Mouse (Mus musculus) heart, embryonic 13.5 days (tissue): Measurements from ENCODE around the gene Atp8b4. TPM values are rescaled to one million over a fixed set of nuclear protein-coding genes. Genes with fewer than 3 reads are reported as not detected.

Experiments used
- ATAC-seq: fragments of 200-750 bp; cut with Nextera tagmentation; 2 replicates; pipeline ENCODE4 v1.8.0; 2017; ENCODE audit warnings: moderate TSS enrichment; ENCODE audit not compliant: insufficient number of reproducible peaks, low FRiP score, low TSS enrichment; ENCODE audit errors: extremely low read depth
- H3K27ac ChIP-seq: fragments of 300-500 bp; sonication (generic); replicated peaks from 2 replicates; pipeline ENCODE4 v1.5.1; 2015; ENCODE audit warnings: moderate library complexity, mild to moderate bottlenecking, inconsistent platforms
- H3K27me3 ChIP-seq: fragments of 300-500 bp; sonication (generic); replicated peaks from 2 replicates; pipeline ENCODE4 v1.6.1; 2015; ENCODE audit warnings: mild to moderate bottlenecking, inconsistent platforms
- H3K36me3 ChIP-seq: fragments of 300-500 bp; sonication (generic); 2 replicates; pipeline ENCODE4 v1.6.1; 2015; ENCODE audit warnings: mild to moderate bottlenecking, inconsistent platforms
- H3K4me1 ChIP-seq: fragments of 300-500 bp; sonication (generic); 2 replicates; pipeline ENCODE4 v1.6.1; 2015; ENCODE audit warnings: inconsistent platforms
- H3K4me2 ChIP-seq: fragments of 300-500 bp; sonication (generic); 2 replicates; pipeline ENCODE4 v1.6.1; 2015; ENCODE audit warnings: inconsistent platforms, mild to moderate bottlenecking, moderate library complexity
- H3K4me3 ChIP-seq: fragments of 300-500 bp; sonication (generic); 2 replicates; pipeline ENCODE4 v1.5.1; 2015; ENCODE audit warnings: moderate library complexity, mild to moderate bottlenecking, inconsistent platforms
- H3K9ac ChIP-seq: fragments of 300-500 bp; sonication (generic); 2 replicates; pipeline ENCODE4 v1.6.1; 2015; ENCODE audit warnings: inconsistent platforms, mild to moderate bottlenecking, moderate library complexity
- H3K9me3 ChIP-seq: fragments of 300-500 bp; sonication (generic); 2 replicates; pipeline ENCODE4 v1.6.1; 2016; ENCODE audit warnings: inconsistent platforms
- WGBS: fragments of 180-500 bp; shearing (Covaris S2); methylation state at CpG from one replicate; pipeline ENCODE4 v1.1.7; 2015; ENCODE audit warnings: mixed read lengths; 5-methylcytosine and 5-hydroxymethylcytosine counted together
- polyA plus RNA-seq: library from polyadenylated mRNA; unstranded; fragments of >200 nt; fragmentation: Nextera tagmentation; extraction: Ambion mirVana; gene quantifications from 2 replicates; pipeline ENCODE4 v1.2.1, GENCODE M21; 2015

Gene Atp8b4
- polyA plus RNA-seq, 1 experiment from 2014 or later: 0.27 TPM

DNA sequence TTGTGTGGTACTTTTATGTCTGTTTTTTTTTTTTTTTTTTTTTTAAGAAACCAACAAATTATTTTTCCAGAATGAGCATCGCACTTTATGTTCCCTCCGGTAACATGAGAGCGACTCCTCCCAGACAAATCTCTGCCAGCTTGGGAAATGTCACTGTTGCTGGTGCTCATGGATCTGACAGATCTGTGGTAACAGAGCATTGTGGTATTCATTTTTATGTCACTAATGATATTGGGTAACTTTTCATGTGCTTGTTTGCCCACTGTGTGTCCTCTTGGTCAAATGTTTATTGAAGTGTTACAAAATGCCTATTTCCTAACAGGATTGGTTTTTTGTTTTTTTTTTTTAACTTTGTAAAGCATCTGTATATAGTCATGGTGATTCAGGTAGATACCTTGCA lies 75.3 kb downstream of the Atp8b4 start:
- no peak overlapping the region for H3K9ac ChIP-seq
- H3K9me3 ChIP-seq: no peaks in the 10 kb centered on the region
- no peaks in the 10 kb centered on the region for H3K27me3 ChIP-seq
- no peaks in the 10 kb centered on the region for H3K4me1 ChIP-seq
- no peaks in the 10 kb centered on the region for H3K36me3 ChIP-seq
- WGBS: 81% methylated on average over 3 of the region's 3 CpGs
- ATAC-seq: no peak
- H3K4me2 ChIP-seq: no peak overlapping the region
- H3K27ac ChIP-seq: no peak overlapping the region
- no peak overlapping the region for H3K4me3 ChIP-seq

DNA sequence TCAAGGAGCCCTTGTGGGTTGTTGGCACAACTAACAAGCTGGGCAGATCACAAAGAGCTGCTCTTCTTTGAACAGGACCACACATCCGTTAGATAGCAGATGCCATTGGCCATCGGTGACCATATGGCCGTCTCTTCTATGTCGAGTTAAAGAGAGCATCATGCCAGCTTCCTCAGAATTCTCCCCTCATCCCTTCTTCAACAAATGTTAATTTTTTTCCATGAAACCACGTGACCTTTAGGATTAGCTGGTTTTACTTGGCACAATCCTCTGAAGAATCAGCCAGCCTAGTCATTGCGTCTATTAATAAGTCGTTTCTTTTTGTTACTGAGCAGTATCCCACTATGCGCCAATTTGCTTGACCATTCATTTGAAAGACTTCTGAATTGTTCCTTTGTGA lies 75.8 kb downstream of the Atp8b4 start:
- no peak for ATAC-seq
- H3K9me3 ChIP-seq: no peaks in the 10 kb centered on the region
- WGBS: 84% methylated on average over 8 of the region's 8 CpGs

DNA sequence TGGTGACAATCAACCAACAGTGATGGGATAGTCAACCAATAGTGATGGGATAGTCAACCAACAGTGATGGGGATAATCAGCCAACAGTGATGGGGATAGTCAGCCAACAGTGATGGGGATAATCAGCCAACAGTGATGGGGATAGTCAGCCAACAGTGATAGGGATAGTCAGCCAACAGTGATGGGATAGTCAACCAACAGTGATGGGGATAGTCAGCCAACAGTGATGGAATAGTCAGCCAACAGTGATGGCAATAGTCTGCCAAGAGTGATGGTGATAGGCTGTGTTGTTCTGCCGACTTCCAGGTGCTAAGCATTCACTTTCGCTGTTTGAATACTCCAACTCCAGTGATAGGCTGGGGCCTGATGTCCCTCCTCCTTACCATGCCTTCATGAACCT lies 79.6 kb downstream of the Atp8b4 start:
- H3K4me2 ChIP-seq: no peak overlapping the region
- WGBS: 77% methylated on average over 2 of the region's 2 CpGs
- H3K9me3 ChIP-seq: no peaks in the 10 kb centered on the region

More for the DNA sequence above, 75.8 kb downstream of the Atp8b4 start:
- Histone ChIP-seq H3K4me2 (no peak overlapping the region), H3K4me1 (no peaks in the 10 kb centered on the region), H3K27ac (no peak overlapping the region), H3K9ac (no peak overlapping the region), H3K36me3 (no peaks in the 10 kb centered on the region), H3K4me3 (no peak overlapping the region), H3K27me3 (no peaks in the 10 kb centered on the region)

DNA sequence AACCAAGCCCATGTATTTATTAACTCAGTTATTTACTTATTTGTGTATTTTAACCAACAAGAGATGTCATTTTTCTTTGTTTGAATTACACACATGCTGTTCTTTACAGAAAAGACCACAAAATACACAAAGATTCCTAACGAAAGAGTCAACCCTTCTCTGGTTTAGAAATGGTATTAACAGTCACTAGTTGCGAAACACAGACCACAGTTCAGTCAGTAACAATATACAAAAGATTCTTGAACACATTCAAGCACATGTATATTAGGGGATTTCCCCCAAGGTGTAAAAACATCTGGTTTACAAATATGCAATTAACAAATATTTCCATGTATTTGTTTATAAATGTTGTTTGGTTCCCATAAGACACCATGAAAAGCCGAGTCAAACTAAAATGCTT lies 81.6 kb downstream of the Atp8b4 start:
- H3K27ac ChIP-seq: no peak overlapping the region
- no peak for ATAC-seq
- no peaks in the 10 kb centered on the region for H3K27me3 ChIP-seq
- 81% methylated on average over 3 of the region's 3 CpGs for WGBS
- H3K9ac ChIP-seq: no peak overlapping the region
- H3K9me3 ChIP-seq: no peaks in the 10 kb centered on the region
- H3K4me3 ChIP-seq: no peak overlapping the region
- H3K4me1 ChIP-seq: no peaks in the 10 kb centered on the region
- no peak overlapping the region for H3K4me2 ChIP-seq
- no peaks in the 10 kb centered on the region for H3K36me3 ChIP-seq

More for the DNA sequence above, 79.6 kb downstream of the Atp8b4 start:
- no peak overlapping the region for H3K27ac ChIP-seq
- H3K4me3 ChIP-seq: no peak overlapping the region
- H3K27me3 ChIP-seq: no peaks in the 10 kb centered on the region
- ATAC-seq: no peak
- H3K4me1 ChIP-seq: no peaks in the 10 kb centered on the region
- no peak overlapping the region for H3K9ac ChIP-seq
- no peaks in the 10 kb centered on the region for H3K36me3 ChIP-seq

DNA sequence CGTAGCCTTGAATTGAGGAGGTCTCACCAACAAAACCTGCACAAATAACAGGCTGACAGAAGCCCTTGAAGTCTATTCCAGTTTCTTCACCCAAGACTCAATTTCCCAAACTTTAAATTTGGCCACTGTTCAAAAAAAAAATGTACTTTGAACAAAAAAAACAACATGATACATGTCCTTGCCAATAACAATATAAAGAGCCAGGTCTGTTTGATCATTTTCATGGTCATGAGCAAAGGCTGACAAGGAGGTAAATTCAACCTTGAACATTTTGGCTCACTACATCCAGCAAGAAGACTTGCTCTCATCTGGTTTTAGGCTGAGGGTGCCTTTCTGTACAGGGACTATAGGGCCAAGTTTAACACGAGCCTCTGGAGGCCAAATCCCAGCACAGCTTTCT lies 83.7 kb downstream of the Atp8b4 start:
- H3K4me3 ChIP-seq: no peak overlapping the region
- ATAC-seq: no peak
- H3K9ac ChIP-seq: no peak overlapping the region
- no peaks in the 10 kb centered on the region for H3K4me1 ChIP-seq
- H3K36me3 ChIP-seq: no peaks in the 10 kb centered on the region
- H3K27me3 ChIP-seq: no peaks in the 10 kb centered on the region
- no peak overlapping the region for H3K4me2 ChIP-seq
- no peaks in the 10 kb centered on the region for H3K9me3 ChIP-seq
- WGBS: 70% methylated on average over 2 of the region's 2 CpGs
- no peak overlapping the region for H3K27ac ChIP-seq

DNA sequence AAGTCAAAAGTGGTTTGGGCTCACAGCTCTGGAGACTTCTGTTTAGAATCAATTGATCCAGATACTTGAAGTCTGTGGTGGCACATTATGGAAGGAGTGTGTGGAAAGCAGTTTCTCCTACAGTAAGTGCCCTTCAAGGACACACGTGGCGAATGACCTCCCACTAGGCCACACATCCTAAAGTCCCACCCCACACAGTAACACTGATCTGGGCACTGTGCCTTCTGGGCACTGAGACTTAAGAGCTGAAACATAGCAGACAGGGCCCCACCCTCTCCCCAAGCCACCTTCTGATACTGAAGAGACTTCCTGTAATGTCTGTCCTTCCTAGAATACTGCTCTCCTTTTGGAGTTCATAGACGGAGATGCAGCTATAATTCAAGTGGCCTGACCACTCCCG lies 84.5 kb downstream of the Atp8b4 start:
- Histone ChIP-seq H3K27ac (no peak overlapping the region), H3K4me3 (no peak overlapping the region), H3K4me2 (no peak overlapping the region), H3K4me1 (no peaks in the 10 kb centered on the region), H3K36me3 (no peaks in the 10 kb centered on the region), H3K27me3 (no peaks in the 10 kb centered on the region), H3K9me3 (no peaks in the 10 kb centered on the region), H3K9ac (no peak overlapping the region)
- WGBS: 70% methylated on average over 4 of the region's 4 CpGs
- ATAC-seq: no peak

DNA sequence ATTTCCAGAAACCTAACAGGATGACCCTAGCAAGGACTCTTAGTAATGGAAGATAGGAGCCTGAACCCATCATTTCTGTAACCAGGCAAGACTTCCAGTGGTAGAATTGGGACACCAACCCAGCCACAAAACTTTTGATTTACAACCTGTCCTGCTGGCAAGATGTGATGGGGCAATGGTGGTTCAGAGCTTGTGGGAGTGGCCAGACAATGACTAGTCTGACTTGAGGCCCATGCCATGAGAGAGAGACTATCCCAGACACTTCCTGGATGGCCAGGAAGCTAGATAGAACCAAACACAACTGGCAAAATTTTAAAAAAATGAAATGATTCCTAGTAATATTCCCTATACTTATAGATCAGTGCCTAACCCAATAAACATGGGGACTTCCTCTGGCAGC lies 87.7 kb downstream of the Atp8b4 start:
- Histone ChIP-seq H3K27ac (no peak overlapping the region), H3K36me3 (no peaks in the 10 kb centered on the region), H3K4me2 (no peak overlapping the region), H3K4me1 (no peaks in the 10 kb centered on the region), H3K9me3 (no peaks in the 10 kb centered on the region), H3K4me3 (no peak overlapping the region), H3K27me3 (no peaks in the 10 kb centered on the region), H3K9ac (no peak overlapping the region)
- no peak for ATAC-seq

DNA sequence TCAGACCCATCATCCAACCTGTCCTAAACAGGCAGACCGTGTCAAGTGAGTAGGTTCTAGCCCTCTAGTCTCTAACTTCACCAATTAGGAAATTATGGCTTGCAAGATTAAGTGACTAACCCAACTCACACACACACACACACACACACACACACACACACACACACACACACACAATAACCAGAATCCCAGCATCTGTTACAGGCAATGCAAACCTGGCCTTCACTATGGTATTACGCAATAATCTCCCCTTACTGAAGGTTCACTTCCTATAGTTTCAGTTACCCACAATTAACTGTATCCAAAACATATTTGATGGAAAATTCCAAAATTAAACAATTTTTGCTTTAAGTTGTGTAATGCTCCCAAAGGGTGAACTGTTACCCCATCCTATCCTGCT lies 101.0 kb downstream of the Atp8b4 start:
- no peak for ATAC-seq
- Histone ChIP-seq H3K9ac (no peak overlapping the region), H3K9me3 (no peaks in the 10 kb centered on the region), H3K27ac (no peak overlapping the region), H3K36me3 (no peaks in the 10 kb centered on the region), H3K4me2 (no peak overlapping the region), H3K27me3 (no peaks in the 10 kb centered on the region), H3K4me1 (no peaks in the 10 kb centered on the region), H3K4me3 (no peak overlapping the region)
- 76% methylated on average over 2 of the region's 2 CpGs for WGBS

DNA sequence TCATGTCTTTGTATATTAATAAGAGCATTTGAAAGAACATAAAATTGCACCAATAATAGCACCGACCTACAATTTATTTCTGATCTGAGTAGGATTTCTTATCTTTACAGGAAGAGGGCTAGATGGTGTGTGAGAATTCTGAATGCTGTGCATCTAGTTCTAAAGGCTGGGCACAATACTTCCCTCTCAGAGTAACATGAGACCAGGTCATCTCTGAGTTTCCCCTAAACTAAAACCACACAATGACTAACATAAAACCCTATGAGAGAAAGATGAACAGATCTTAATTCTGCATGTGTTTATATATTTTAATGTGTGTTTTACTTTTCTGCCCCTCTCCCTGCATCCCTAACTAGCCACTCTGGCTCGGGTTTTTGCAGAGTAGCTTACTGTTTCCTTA lies 101.5 kb downstream of the Atp8b4 start:
- WGBS: 52% methylated on average over 2 of the region's 2 CpGs
- no peaks in the 10 kb centered on the region for H3K4me1 ChIP-seq
- H3K9ac ChIP-seq: no peak overlapping the region
- no peak overlapping the region for H3K4me3 ChIP-seq
- no peak overlapping the region for H3K27ac ChIP-seq
- ATAC-seq: no peak
- no peak overlapping the region for H3K4me2 ChIP-seq
- no peaks in the 10 kb centered on the region for H3K9me3 ChIP-seq
- H3K27me3 ChIP-seq: no peaks in the 10 kb centered on the region
- H3K36me3 ChIP-seq: no peaks in the 10 kb centered on the region

DNA sequence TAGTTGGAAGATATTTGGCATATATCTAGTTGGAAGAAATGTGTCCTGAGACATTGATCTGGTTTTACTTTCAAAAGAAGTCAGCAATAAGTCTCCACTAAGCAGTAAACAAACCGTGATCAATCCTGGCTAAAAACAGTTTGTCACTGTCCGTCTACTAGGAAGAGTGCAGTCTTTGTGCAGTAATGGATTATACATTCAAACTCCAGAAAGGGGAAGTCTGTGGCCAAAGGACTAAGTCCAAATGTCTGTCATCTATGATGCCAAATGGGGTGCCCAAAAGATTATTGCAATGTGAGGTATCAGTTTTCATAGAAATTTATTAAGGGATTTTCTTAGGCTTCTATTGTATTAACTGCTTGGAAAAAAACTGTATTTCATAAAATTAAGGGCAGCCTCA lies 102.3 kb downstream of the Atp8b4 start:
- Histone ChIP-seq H3K4me2 (no peak overlapping the region), H3K9ac (no peak overlapping the region), H3K4me3 (no peak overlapping the region), H3K27ac (no peak overlapping the region), H3K4me1 (no peaks in the 10 kb centered on the region), H3K36me3 (no peaks in the 10 kb centered on the region), H3K9me3 (no peaks in the 10 kb centered on the region), H3K27me3 (no peaks in the 10 kb centered on the region)
- ATAC-seq: no peak
- WGBS: 66% methylated on average over 2 of the region's 2 CpGs

DNA sequence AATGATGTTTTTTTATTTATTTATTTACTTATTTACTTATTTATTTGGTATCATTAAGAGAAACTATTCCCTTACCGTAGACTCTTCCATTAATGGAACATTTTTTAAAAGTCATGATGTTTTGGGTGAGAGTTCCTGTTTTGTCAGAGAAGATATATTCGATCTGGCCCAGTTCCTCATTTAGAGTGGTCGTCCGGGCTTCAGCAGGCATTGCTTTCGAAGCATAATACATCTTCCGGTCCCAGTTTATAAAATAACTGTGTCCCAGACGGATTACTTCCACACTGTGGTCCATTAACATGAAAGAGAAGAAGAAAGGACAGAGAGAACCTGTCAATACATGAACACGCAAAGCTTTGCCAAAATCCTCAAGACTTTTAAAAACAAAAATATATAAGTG lies 103.0 kb downstream of the Atp8b4 start:
- H3K4me1 ChIP-seq: no peaks in the 10 kb centered on the region
- no peak overlapping the region for H3K4me2 ChIP-seq
- 76% methylated on average over 8 of the region's 8 CpGs for WGBS
- no peaks in the 10 kb centered on the region for H3K27me3 ChIP-seq
- no peak overlapping the region for H3K27ac ChIP-seq
- ATAC-seq: no peak
- H3K9me3 ChIP-seq: no peaks in the 10 kb centered on the region
- H3K4me3 ChIP-seq: no peak overlapping the region
- H3K36me3 ChIP-seq: no peaks in the 10 kb centered on the region
- no peak overlapping the region for H3K9ac ChIP-seq

DNA sequence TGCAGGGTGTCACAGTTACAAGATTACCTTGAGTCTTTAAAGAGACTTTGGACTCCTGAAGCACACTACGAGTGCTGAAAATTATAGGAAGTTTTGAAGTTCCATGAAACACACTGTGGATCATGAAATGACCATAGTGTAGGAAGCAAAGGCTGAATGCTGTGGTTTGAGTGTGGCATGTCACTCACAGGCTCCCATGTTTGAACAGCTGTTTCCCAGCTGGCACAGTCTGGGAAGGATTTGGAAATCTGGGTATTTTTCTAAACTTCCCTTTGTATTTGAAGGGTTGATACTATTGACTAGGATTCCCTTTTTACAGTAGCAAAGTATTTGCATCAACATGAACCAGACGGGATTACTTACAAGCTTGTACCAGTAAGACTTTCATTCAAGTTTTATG lies 105.5 kb downstream of the Atp8b4 start:
- no peaks in the 10 kb centered on the region for H3K4me1 ChIP-seq
- H3K36me3 ChIP-seq: no peaks in the 10 kb centered on the region
- 59% methylated on average over 2 of the region's 2 CpGs for WGBS

More for the DNA sequence above, 105.5 kb downstream of the Atp8b4 start:
- H3K4me3 ChIP-seq: no peak overlapping the region
- no peak overlapping the region for H3K9ac ChIP-seq
- no peaks in the 10 kb centered on the region for H3K27me3 ChIP-seq
- H3K27ac ChIP-seq: no peak overlapping the region
- no peak overlapping the region for H3K4me2 ChIP-seq
- no peak for ATAC-seq
- no peaks in the 10 kb centered on the region for H3K9me3 ChIP-seq
